Mouse (Mus musculus): Measurements from ENCODE around the gene Camk2d.

DNA sequence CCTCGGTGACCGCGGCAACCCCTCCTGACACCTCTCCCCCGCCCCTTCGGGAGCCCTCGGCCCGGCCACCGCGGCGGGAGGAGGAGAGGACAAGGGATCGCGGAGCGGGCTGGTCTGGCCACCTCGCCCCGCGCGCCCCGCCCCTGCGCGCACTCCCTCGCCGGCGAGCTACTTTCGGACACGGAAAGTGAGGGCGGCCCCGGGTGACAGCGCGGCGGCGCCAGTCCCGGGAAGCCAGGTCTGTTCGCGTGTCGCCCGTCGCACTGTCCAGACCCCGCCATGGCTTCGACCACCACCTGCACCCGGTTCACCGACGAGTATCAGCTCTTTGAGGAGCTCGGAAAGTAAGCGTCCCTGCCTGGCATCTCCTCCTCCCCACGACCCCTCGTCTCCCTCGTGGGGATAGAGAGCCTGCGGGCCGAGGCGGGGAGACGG, 1.1 kb downstream of the Camk2d start:
- TF ChIP-seq CTCF (IDR thresholded peaks at IDR 0.05; ENCODE audit: extremely low read depth, insufficient read depth, insufficient read length, insufficient replicate concordance) = no peak
- no peak for TF ChIP-seq POLR2A (IDR thresholded peaks at IDR 0.05; ENCODE audit: low read depth, low read length)

Data from spleen, adult 2 months (tissue).